Comparison of ENCODE assay signal across 18 mouse cellular contexts in the genomic region with DNA sequence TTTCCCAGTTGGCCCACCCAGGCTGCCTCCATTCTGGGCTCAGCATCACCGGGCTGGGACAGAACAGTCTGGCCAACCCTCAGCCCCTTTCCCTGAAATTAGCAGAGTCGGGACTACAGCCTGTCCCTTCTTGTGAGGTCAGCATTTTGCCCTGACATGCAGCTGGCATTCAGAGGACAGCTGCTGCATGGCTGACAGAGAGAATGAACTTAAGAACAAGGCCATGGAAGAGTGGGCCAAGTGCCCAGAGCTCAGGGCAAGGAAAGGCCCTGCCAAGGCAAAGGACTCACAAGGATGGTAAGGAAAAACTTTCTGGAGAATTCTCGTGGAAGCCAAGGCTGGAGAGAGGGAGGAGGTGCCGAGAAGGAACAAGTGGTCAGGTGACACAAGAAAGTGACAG. TPM values are rescaled to one million over a fixed set of nuclear protein-coding genes. Genes with fewer than 3 reads are reported as not detected.
A peak's percentile ranks its signal among the peaks of the same experiment; 100 is the strongest.
DNase-seq lines count a peak whose midpoint lies in the region; ATAC-seq lines count a peak whose summit lies in the region.
"Had no signal": no experiment of that assay in that cellular context is flagged by ENCODE, and none has a peak within 500 bp of the region (broad histone marks: within the 10 kb centered on the region; RNA-seq: fewer than 3 reads in every experiment).

No protein-coding gene starts in this region.

- H3K36me3 ChIP-seq in limb, embryonic 11.5 days (ENCODE audit: control insufficient read depth, insufficient read depth, low read length): no peaks in the 10 kb centered on the region
- H3K36me3 ChIP-seq: intestine, embryonic 15.5 days had no signal

- no peaks in the 10 kb centered on the region for H3K9me3 ChIP-seq in limb, embryonic 11.5 days (ENCODE audit: control insufficient read depth, low read length)
- H3K9me3 ChIP-seq: intestine, embryonic 15.5 days had no signal

- H3K4me3 ChIP-seq in limb, embryonic 11.5 days (ENCODE audit: low read depth, low read length): no peak overlapping the region
- H3K4me3 ChIP-seq: intestine, embryonic 15.5 days; left cerebral cortex, adult 2 months had no signal

- H3K27me3 ChIP-seq in limb, embryonic 11.5 days (ENCODE audit: control insufficient read depth, insufficient read depth, low read length): no peaks in the 10 kb centered on the region
- H3K27me3 ChIP-seq: intestine, embryonic 15.5 days had no signal

- 23% methylated on average over 4 of the region's 4 CpGs for WGBS in limb, embryonic 11.5 days

- H3K9ac ChIP-seq in limb, embryonic 11.5 days (ENCODE audit: low read length): 0 out of 2 replicates have a peak overlapping the region, but pooled peaks have one; percentile 5
- H3K9ac ChIP-seq: intestine, embryonic 15.5 days; lung, embryonic 14.5 days had no signal

- DNase-seq in kidney, adult 9 months: peak; percentile 20
- no peak for DNase-seq in kidney, postnatal 4 days
- peak; percentile 71 for DNase-seq in adrenal gland, adult 8-10 months
- DNase-seq in adrenal gland, postnatal 36 days: peak; percentile 61 to 70
- DNase-seq in limb, embryonic 11.5 days (ENCODE audit: low spot score): no peak
- no peak for DNase-seq in frontal cortex, postnatal 25 days (ENCODE audit: low spot score in 2 of 2)
- DNase-seq in lung, postnatal 36 days: no peak
- DNase-seq: cerebellum, adult 8-10 months; heart, adult 11 months; lung, embryonic 14.5 days; spleen, adult 18-20 months; thymus, postnatal 14 days had no signal

- no peak overlapping the region for H3K27ac ChIP-seq in limb, embryonic 11.5 days (replicated peaks; ENCODE audit: low read depth, low read length)
- H3K27ac ChIP-seq: intestine, embryonic 15.5 days; left cerebral cortex, adult 2 months had no signal

- no peak overlapping the region for H3K4me2 ChIP-seq in limb, embryonic 11.5 days (ENCODE audit: low read depth, severe bottlenecking)
- H3K4me2 ChIP-seq: intestine, embryonic 15.5 days; lung, embryonic 14.5 days had no signal

- ATAC-seq in limb, embryonic 11.5 days (ENCODE audit: insufficient number of reproducible peaks, low FRiP score, low TSS enrichment, low read depth): no peak
- ATAC-seq: intestine, embryonic 15.5 days had no signal

- H3K4me1 ChIP-seq in limb, embryonic 11.5 days (ENCODE audit: control insufficient read depth, insufficient read depth, low read length): 0 out of 2 replicates have a peak, but pooled peaks cover 3% of the 10 kb centered on the region

RNA-seq across cellular contexts. Expression of gene Gprin2, which starts 4.7 kb away (rescaled TPM):
- total RNA-seq in adrenal gland, adult 8-10 months (2022): 1 to 10 TPM; 3.6 to 7.1 (median 4.7) TPM
- total RNA-seq in adrenal gland, postnatal 36 days (2021): 1 to 10 TPM; 1.1 to 1.6 TPM
- 0.41 and 0.44 TPM in 2 replicates for polyA plus RNA-seq in limb, embryonic 11.5 days (2014; fragmentation: Nextera tagmentation; extraction: Ambion mirVana)
- total RNA-seq: megakaryocyte, adult 5-6 weeks had no signal

RNA-seq across cellular contexts. Expression of gene Syt15, which starts 22.7 kb away (rescaled TPM):
- under 1 TPM; 0.15 to 0.38 (median 0.30) TPM for total RNA-seq in adrenal gland, adult 8-10 months (2022)
- under 1 TPM; 0.20 TPM for total RNA-seq in adrenal gland, postnatal 36 days (2021)
- 0.13 and 0.14 TPM in 2 replicates for polyA plus RNA-seq in limb, embryonic 11.5 days (2014; fragmentation: Nextera tagmentation; extraction: Ambion mirVana)
- total RNA-seq: megakaryocyte, adult 5-6 weeks had no signal

RNA-seq across cellular contexts. Expression of gene Npy4r, which starts 44.4 kb away (rescaled TPM):
- total RNA-seq in adrenal gland, adult 8-10 months (2022): under 1 TPM in 1 of 4 experiments, not detected in 3; 0.07 TPM
- under 1 TPM; 0.13 to 0.20 TPM for total RNA-seq in adrenal gland, postnatal 36 days (2021)
- polyA plus RNA-seq in limb, embryonic 11.5 days (2014; fragmentation: Nextera tagmentation; extraction: Ambion mirVana): not detected in 2 replicates
- total RNA-seq: layer of hippocampus, adult 18-20 months; left cerebral cortex, adult 2 months; megakaryocyte, adult 5-6 weeks had no signal
- polyA plus RNA-seq: frontal cortex, adult 2 months; hindbrain, embryonic 11.5 days had no signal

Comparison
In these comparisons a context has a peak if more than half of its experiments do, and no peak if none do; other contexts are left out.
1. DNase-seq: peak in kidney, adult 9 months (single experiment), adrenal gland, adult 8-10 months (single experiment) and adrenal gland, postnatal 36 days (2 of 2); none in kidney, postnatal 4 days (0 of 2), limb, embryonic 11.5 days (single experiment), frontal cortex, postnatal 25 days (0 of 2) and lung, postnatal 36 days (single experiment).